ENCODE assay signal across 20 mouse cellular contexts in the genomic region with DNA sequence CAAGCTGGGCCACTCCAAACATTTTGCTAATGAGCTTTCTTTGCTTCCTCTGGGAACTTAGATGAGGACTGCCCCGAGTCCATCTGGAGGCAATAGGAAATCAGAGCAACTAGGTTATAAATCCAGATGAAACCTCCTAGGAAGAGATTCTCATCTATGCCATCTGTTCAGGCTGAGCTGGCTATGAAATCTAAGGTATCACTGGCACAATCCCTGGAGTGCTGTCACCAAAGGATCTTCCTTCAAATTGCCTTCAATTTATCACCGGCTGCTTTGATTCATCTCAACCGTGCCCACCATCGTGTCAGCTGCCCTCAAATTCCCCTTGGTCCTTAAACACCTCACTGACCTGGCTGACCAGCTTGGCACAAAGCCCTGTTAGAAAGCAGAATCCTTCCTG.
A peak's percentile ranks its signal among the peaks of the same experiment; 100 is the strongest.
DNase-seq lines count a peak whose midpoint lies in the region; ATAC-seq and TF ChIP-seq lines count a peak whose summit lies in the region.
"Had no signal": no experiment of that assay in that cellular context is flagged by ENCODE, and none has a peak within 500 bp of the region (broad histone marks: within the 10 kb centered on the region; RNA-seq: fewer than 3 reads in every experiment).

No protein-coding gene starts in this region.

- no peak overlapping the region for H3K9ac ChIP-seq in hindbrain, embryonic 15.5 days
- H3K9ac ChIP-seq in intestine, postnatal 0 days (ENCODE audit: low read depth, low read length) = no peak overlapping the region
- H3K9ac ChIP-seq: limb, embryonic 13.5 days; liver, embryonic 14.5 days; neural tube, embryonic 12.5 days had no signal

- no peak overlapping the region for H3K4me2 ChIP-seq in hindbrain, embryonic 15.5 days
- H3K4me2 ChIP-seq in intestine, postnatal 0 days (replicated peaks; ENCODE audit: low read depth) = no peak overlapping the region
- H3K4me2 ChIP-seq: limb, embryonic 13.5 days; neural tube, embryonic 12.5 days had no signal

- no peaks in the 10 kb centered on the region for H3K9me3 ChIP-seq in hindbrain, embryonic 15.5 days
- H3K9me3 ChIP-seq in hindbrain, embryonic 10.5 days = no peaks in the 10 kb centered on the region
- H3K9me3 ChIP-seq in intestine, postnatal 0 days (ENCODE audit: control insufficient read depth) = no peaks in the 10 kb centered on the region
- no peaks in the 10 kb centered on the region for H3K9me3 ChIP-seq in limb, embryonic 10.5 days (replicated peaks)
- H3K9me3 ChIP-seq: heart, embryonic 10.5 days; limb, embryonic 13.5 days; neural tube, embryonic 12.5 days had no signal

- no peaks in the 10 kb centered on the region for H3K36me3 ChIP-seq in hindbrain, embryonic 15.5 days
- no peaks in the 10 kb centered on the region for H3K36me3 ChIP-seq in hindbrain, embryonic 10.5 days
- H3K36me3 ChIP-seq in intestine, postnatal 0 days (ENCODE audit: control insufficient read depth, insufficient read depth) = no peaks in the 10 kb centered on the region
- H3K36me3 ChIP-seq in limb, embryonic 10.5 days = no peaks in the 10 kb centered on the region
- H3K36me3 ChIP-seq: heart, embryonic 10.5 days; limb, embryonic 13.5 days; neural tube, embryonic 12.5 days had no signal

- no peak overlapping the region for H3K4me3 ChIP-seq in hindbrain, embryonic 15.5 days
- H3K4me3 ChIP-seq in hindbrain, embryonic 10.5 days = no peak overlapping the region
- no peak overlapping the region for H3K4me3 ChIP-seq in intestine, postnatal 0 days (ENCODE audit: low read depth, low read length)
- no peak overlapping the region for H3K4me3 ChIP-seq in limb, embryonic 10.5 days
- H3K4me3 ChIP-seq: erythroblast, embryonic 14.5 days; heart, embryonic 10.5 days; limb, embryonic 13.5 days; neural tube, embryonic 12.5 days had no signal

- H3K4me1 ChIP-seq in hindbrain, embryonic 15.5 days (replicated peaks) = peaks cover 13% of the 10 kb centered on the region
- peaks cover 16% of the 10 kb centered on the region; the same call in 1 of the 2 replicates for H3K4me1 ChIP-seq in hindbrain, embryonic 10.5 days (replicated peaks)
- no peaks in the 10 kb centered on the region for H3K4me1 ChIP-seq in intestine, postnatal 0 days (replicated peaks; ENCODE audit: control insufficient read depth, insufficient read depth, low read length)
- peaks cover 13% of the 10 kb centered on the region for H3K4me1 ChIP-seq in limb, embryonic 10.5 days
- H3K4me1 ChIP-seq: heart, embryonic 10.5 days; limb, embryonic 13.5 days; neural tube, embryonic 12.5 days had no signal

- H3K27me3 ChIP-seq in hindbrain, embryonic 15.5 days = no peaks in the 10 kb centered on the region
- no peaks in the 10 kb centered on the region for H3K27me3 ChIP-seq in hindbrain, embryonic 10.5 days (ENCODE audit: insufficient read depth, poor library complexity, severe bottlenecking)
- no peaks in the 10 kb centered on the region for H3K27me3 ChIP-seq in intestine, postnatal 0 days (replicated peaks; ENCODE audit: control insufficient read depth, insufficient read depth, low read length)
- H3K27me3 ChIP-seq in limb, embryonic 10.5 days (ENCODE audit: low read depth, poor library complexity, severe bottlenecking) = no peaks in the 10 kb centered on the region
- H3K27me3 ChIP-seq: limb, embryonic 13.5 days; neural tube, embryonic 12.5 days had no signal

- TF ChIP-seq CTCF in intestine, postnatal 0 days (IDR thresholded peaks at IDR 0.05; ENCODE audit: low read depth) = no peak

- 44% methylated on average over 4 of the region's 4 CpGs for WGBS in hindbrain, embryonic 15.5 days
- 87% methylated on average over 4 of the region's 4 CpGs for WGBS in hindbrain, embryonic 10.5 days
- 86% methylated on average over 4 of the region's 4 CpGs for WGBS in intestine, postnatal 0 days
- 71% methylated on average over 4 of the region's 4 CpGs for WGBS in limb, embryonic 10.5 days

- DNase-seq in hindbrain, embryonic 10.5 days (ENCODE audit: low spot score) = no peak
- DNase-seq in brain, adult 2 months (ENCODE audit: low read depth, low spot score) = peak; percentile 76
- DNase-seq in cerebellum, adult 18-20 months = peak; percentile 13 to 35
- DNase-seq in cerebellum, postnatal 36 days = peak; percentile 21 to 46
- DNase-seq in T-cell, adult 2 months (ENCODE audit: low spot score) = no peak
- DNase-seq in limb, embryonic 10.5 days (ENCODE audit: low spot score) = no peak
- DNase-seq: gastrocnemius, postnatal 25 days; heart, postnatal 10 days; kidney, postnatal 10 days; midbrain, embryonic 14.5 days; right cerebral cortex, postnatal 4 days; thymus, postnatal 36 days had no signal

- H3K27ac ChIP-seq in hindbrain, embryonic 15.5 days (replicated peaks) = no peak overlapping the region
- H3K27ac ChIP-seq in hindbrain, embryonic 10.5 days = no peak overlapping the region
- H3K27ac ChIP-seq in intestine, postnatal 0 days (ENCODE audit: low read depth, low read length) = no peak overlapping the region
- H3K27ac ChIP-seq in limb, embryonic 10.5 days = no peak overlapping the region
- H3K27ac ChIP-seq: heart, embryonic 10.5 days; limb, embryonic 13.5 days; liver, embryonic 14.5 days; neural tube, embryonic 12.5 days had no signal

- peak; percentile 73 for ATAC-seq in hindbrain, embryonic 15.5 days (ENCODE audit: low FRiP score, low read depth)
- no peak for ATAC-seq in intestine, postnatal 0 days
- ATAC-seq: intestine, embryonic 16.5 days had no signal

Comparison
In these comparisons a context has a peak if more than half of its experiments do, and no peak if none do; other contexts are left out.
1. DNase-seq: peak in brain, adult 2 months (single experiment), cerebellum, adult 18-20 months (2 of 2) and cerebellum, postnatal 36 days (2 of 2); none in hindbrain, embryonic 10.5 days (single experiment), T-cell, adult 2 months (single experiment) and limb, embryonic 10.5 days (single experiment).